ENCODE assay signal across 7 mouse cellular contexts in the genomic region with DNA sequence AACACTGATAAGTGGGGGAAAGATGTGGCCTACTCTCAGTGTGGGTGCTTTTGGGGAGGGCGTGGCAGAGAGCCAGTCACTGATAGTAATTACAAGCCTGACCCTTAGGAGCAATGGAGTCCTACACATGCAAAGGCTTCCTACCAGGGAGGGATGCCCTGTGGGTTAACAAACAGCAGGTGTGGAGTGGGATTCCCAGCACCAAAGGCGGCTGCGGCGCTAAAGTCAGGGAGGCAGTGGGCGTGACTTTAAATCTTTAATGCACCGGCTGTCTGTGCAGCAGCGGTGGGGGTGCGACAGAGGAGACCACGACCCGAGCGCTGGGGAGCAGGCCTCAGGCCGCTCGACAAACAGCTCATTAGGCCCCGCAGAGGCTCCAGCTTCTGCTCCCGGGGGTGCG. TPM values are rescaled to one million over a fixed set of nuclear protein-coding genes. Genes with fewer than 3 reads are reported as not detected.
DNase-seq lines count a peak whose midpoint lies in the region; ATAC-seq and TF ChIP-seq lines count a peak whose summit lies in the region.
"Not testable (repeated sequence)": the region's sequence is repeated elsewhere in the genome, so short reads cannot be mapped to it uniquely, and the experiment has no call there.

No protein-coding gene starts in this region.

- 1% methylated on average over 7 of the region's 16 CpGs for WGBS in forebrain, embryonic 13.5 days
- WGBS in heart, embryonic 16.5 days, result 13% methylated on average over 6 of the region's 16 CpGs
- WGBS in limb, embryonic 14.5 days, result 16% methylated on average over 5 of the region's 16 CpGs
- WGBS in midbrain, embryonic 10.5 days, result 4% methylated on average over 9 of the region's 16 CpGs
- 8% methylated on average over 8 of the region's 16 CpGs for WGBS in small intestine, adult 2 months

- H3K27ac ChIP-seq in forebrain, embryonic 13.5 days; heart, embryonic 16.5 days (ENCODE audit: low read length); limb, embryonic 14.5 days (replicated peaks; ENCODE audit: low read depth, low read length); midbrain, embryonic 10.5 days (replicated peaks); small intestine, adult 2 months (ENCODE audit: insufficient read depth, low read depth, low read length): not testable (repeated sequence)

- peak overlapping the region; percentile 31 for H3K4me3 ChIP-seq in forebrain, embryonic 13.5 days
- peak overlapping the region; percentile 40 for H3K4me3 ChIP-seq in heart, embryonic 16.5 days (ENCODE audit: low read length)
- peak overlapping the region; percentile 18 for H3K4me3 ChIP-seq in limb, embryonic 14.5 days (replicated peaks; ENCODE audit: low read length)
- peak overlapping the region; percentile 44 for H3K4me3 ChIP-seq in midbrain, embryonic 10.5 days
- H3K4me3 ChIP-seq in small intestine, adult 2 months (ENCODE audit: low read depth, low read length), result peak overlapping the region; percentile 44

- not testable (repeated sequence) for H3K4me1 ChIP-seq in forebrain, embryonic 13.5 days; heart, embryonic 16.5 days (ENCODE audit: control insufficient read depth, insufficient read depth, low read length); limb, embryonic 14.5 days (ENCODE audit: control insufficient read depth, insufficient read depth, low read length); midbrain, embryonic 10.5 days; small intestine, adult 2 months (ENCODE audit: control insufficient read depth, insufficient read depth, insufficient read length, low read length)

- not testable (repeated sequence) for H3K36me3 ChIP-seq in forebrain, embryonic 13.5 days (ENCODE audit: poor library complexity, severe bottlenecking); heart, embryonic 16.5 days (ENCODE audit: control insufficient read depth, insufficient read depth); limb, embryonic 14.5 days (ENCODE audit: control insufficient read depth, insufficient read depth, low read length); midbrain, embryonic 10.5 days; small intestine, adult 2 months (ENCODE audit: control insufficient read depth, insufficient read depth, low read length)

- peak; percentile 43 for DNase-seq in cerebellum, adult 8-10 months
- peak; percentile 32 for DNase-seq in kidney, adult 11 months
- not testable (repeated sequence) for DNase-seq in limb, embryonic 14.5 days (ENCODE audit: low spot score); midbrain, embryonic 10.5 days (ENCODE audit: low spot score)

- peak overlapping the region; percentile 53 for H3K4me2 ChIP-seq in forebrain, embryonic 13.5 days
- peak overlapping the region; percentile 50 for H3K4me2 ChIP-seq in heart, embryonic 16.5 days (ENCODE audit: low read depth, low read length)
- peak overlapping the region; percentile 26; the same call in 1 of the 2 replicates for H3K4me2 ChIP-seq in limb, embryonic 14.5 days (replicated peaks; ENCODE audit: low read depth, low read length, severe bottlenecking)

- ATAC-seq in forebrain, embryonic 13.5 days; heart, embryonic 16.5 days (replicated peaks; ENCODE audit: extremely low read depth, insufficient read depth, low FRiP score); limb, embryonic 14.5 days (ENCODE audit: low FRiP score, low read depth): not testable (repeated sequence)

- not testable (repeated sequence) for H3K27me3 ChIP-seq in forebrain, embryonic 13.5 days; heart, embryonic 16.5 days (ENCODE audit: control insufficient read depth, insufficient read depth, low read length); limb, embryonic 14.5 days (ENCODE audit: control insufficient read depth, insufficient read depth, low read length); midbrain, embryonic 10.5 days (ENCODE audit: low read depth, poor library complexity, severe bottlenecking); small intestine, adult 2 months (ENCODE audit: control insufficient read depth, insufficient read depth, low read length)

- TF ChIP-seq POLR2A in limb, embryonic 14.5 days (IDR thresholded peaks at IDR 0.05; ENCODE audit: borderline replicate concordance, extremely low read depth, insufficient read depth, insufficient read length); small intestine, adult 2 months (IDR thresholded peaks at IDR 0.05; ENCODE audit: low read depth, low read length): not testable (repeated sequence)

- H3K9ac ChIP-seq in forebrain, embryonic 13.5 days; heart, embryonic 16.5 days (ENCODE audit: low read length); limb, embryonic 14.5 days (ENCODE audit: low read depth, low read length, severe bottlenecking): not testable (repeated sequence)

- not testable (repeated sequence) for TF ChIP-seq CTCF in small intestine, adult 2 months (IDR thresholded peaks at IDR 0.05; ENCODE audit: extremely low read depth, insufficient read length, insufficient replicate concordance, low read depth, low read length)

- H3K9me3 ChIP-seq in forebrain, embryonic 13.5 days (replicated peaks); heart, embryonic 16.5 days (replicated peaks; ENCODE audit: control insufficient read depth, low read length); limb, embryonic 14.5 days (ENCODE audit: control insufficient read depth, low read length); midbrain, embryonic 10.5 days (replicated peaks): not testable (repeated sequence)

RNA-seq across cellular contexts. Expression of a gene that starts 1.1 kb away (rescaled TPM):
- polyA plus RNA-seq in forebrain, embryonic 13.5 days (2015; fragmentation: Nextera tagmentation; extraction: Ambion mirVana), result 159 and 175 TPM in 2 replicates
- 40.8 and 40.9 TPM in 2 replicates for polyA plus RNA-seq in heart, embryonic 16.5 days (2015; fragmentation: Nextera tagmentation; extraction: Ambion mirVana)
- polyA plus RNA-seq in limb, embryonic 14.5 days (2012; rRNA removed), result 96.6 and 107 TPM in 2 replicates
- polyA plus RNA-seq in limb, embryonic 14.5 days (2014; fragmentation: Nextera tagmentation; extraction: Ambion mirVana), result 44.9 and 50.9 TPM in 2 replicates
- 52.4 and 67.6 TPM in 2 replicates for polyA plus RNA-seq in midbrain, embryonic 10.5 days (2016; fragmentation: Nextera tagmentation; extraction: Ambion mirVana)
- polyA plus RNA-seq in small intestine, adult 2 months (2012; rRNA removed), result 11.7 and 14.6 TPM in 2 replicates

RNA-seq across cellular contexts. Expression of a gene that starts 17.0 kb away (rescaled TPM):
- polyA plus RNA-seq in forebrain, embryonic 13.5 days (2015; fragmentation: Nextera tagmentation; extraction: Ambion mirVana), result 47.5 and 55.4 TPM in 2 replicates
- 60.5 and 61.7 TPM in 2 replicates for polyA plus RNA-seq in heart, embryonic 16.5 days (2015; fragmentation: Nextera tagmentation; extraction: Ambion mirVana)
- 79.2 and 91.4 TPM in 2 replicates for polyA plus RNA-seq in limb, embryonic 14.5 days (2012; rRNA removed)
- 85.3 and 88.9 TPM in 2 replicates for polyA plus RNA-seq in limb, embryonic 14.5 days (2014; fragmentation: Nextera tagmentation; extraction: Ambion mirVana)
- 87.3 and 96.3 TPM in 2 replicates for polyA plus RNA-seq in midbrain, embryonic 10.5 days (2016; fragmentation: Nextera tagmentation; extraction: Ambion mirVana)
- polyA plus RNA-seq in small intestine, adult 2 months (2012; rRNA removed), result 28.1 and 44.0 TPM in 2 replicates

RNA-seq across cellular contexts. Expression of a gene that starts 17.9 kb away (rescaled TPM):
- 16.2 and 17.5 TPM in 2 replicates for polyA plus RNA-seq in forebrain, embryonic 13.5 days (2015; fragmentation: Nextera tagmentation; extraction: Ambion mirVana)
- polyA plus RNA-seq in heart, embryonic 16.5 days (2015; fragmentation: Nextera tagmentation; extraction: Ambion mirVana), result 60.6 and 69.8 TPM in 2 replicates
- polyA plus RNA-seq in limb, embryonic 14.5 days (2012; rRNA removed), result 83.3 and 119 TPM in 2 replicates
- 39.5 and 43.6 TPM in 2 replicates for polyA plus RNA-seq in limb, embryonic 14.5 days (2014; fragmentation: Nextera tagmentation; extraction: Ambion mirVana)
- 19.1 and 21.4 TPM in 2 replicates for polyA plus RNA-seq in midbrain, embryonic 10.5 days (2016; fragmentation: Nextera tagmentation; extraction: Ambion mirVana)
- polyA plus RNA-seq in small intestine, adult 2 months (2012; rRNA removed), result 57.5 and 104 TPM in 2 replicates

RNA-seq across cellular contexts. Expression of a gene that starts 42.0 kb away (rescaled TPM):
- polyA plus RNA-seq in forebrain, embryonic 13.5 days (2015; fragmentation: Nextera tagmentation; extraction: Ambion mirVana), result 0.26 TPM in 2 replicates
- polyA plus RNA-seq in heart, embryonic 16.5 days (2015; fragmentation: Nextera tagmentation; extraction: Ambion mirVana), result not detected in 2 replicates
- polyA plus RNA-seq in limb, embryonic 14.5 days (2012; rRNA removed), result 0.09 and 0.20 TPM in 2 replicates
- polyA plus RNA-seq in limb, embryonic 14.5 days (2014; fragmentation: Nextera tagmentation; extraction: Ambion mirVana), result 0.29 TPM in 1 of 2 replicates, not detected in the other
- polyA plus RNA-seq in midbrain, embryonic 10.5 days (2016; fragmentation: Nextera tagmentation; extraction: Ambion mirVana), result 0.28 and 0.63 TPM in 2 replicates
- polyA plus RNA-seq in small intestine, adult 2 months (2012; rRNA removed), result 0.09 TPM in 1 of 2 replicates, not detected in the other

RNA-seq across cellular contexts. Expression of a gene that starts 50.0 kb away (rescaled TPM):
- polyA plus RNA-seq in forebrain, embryonic 13.5 days (2015; fragmentation: Nextera tagmentation; extraction: Ambion mirVana), result 259 and 262 TPM in 2 replicates
- polyA plus RNA-seq in heart, embryonic 16.5 days (2015; fragmentation: Nextera tagmentation; extraction: Ambion mirVana), result 137 and 141 TPM in 2 replicates
- polyA plus RNA-seq in limb, embryonic 14.5 days (2012; rRNA removed), result 64.2 and 70.1 TPM in 2 replicates
- polyA plus RNA-seq in limb, embryonic 14.5 days (2014; fragmentation: Nextera tagmentation; extraction: Ambion mirVana), result 99.1 and 101 TPM in 2 replicates
- 150 and 167 TPM in 2 replicates for polyA plus RNA-seq in midbrain, embryonic 10.5 days (2016; fragmentation: Nextera tagmentation; extraction: Ambion mirVana)
- 35.0 and 69.5 TPM in 2 replicates for polyA plus RNA-seq in small intestine, adult 2 months (2012; rRNA removed)
